Mouse (Mus musculus) kidney, postnatal 25 days (tissue): ENCODE results near the gene Gm42417.
A peak's percentile ranks its signal among the peaks of the same experiment; 100 is the strongest.

ENCODE experiments used
- DNase-seq, 2 experiments: peaks; one replicate each; pipeline ENCODE4 v3.0.0; 2021; ENCODE audit warnings: mixed read lengths in 2 of 2

Gene Gm42417

GRCm38 (mm10) chr1:36513718-36514117 is 25.5 kb downstream of the Gm42417 start:
- DNase-seq: peak in 1 of 2 experiments; percentile 59

GRCm38 (mm10) chr1:36513310-36513709 is 25.9 kb downstream of the Gm42417 start:
- DNase-seq: peak in 1 of 2 experiments; percentile 23

DNA sequence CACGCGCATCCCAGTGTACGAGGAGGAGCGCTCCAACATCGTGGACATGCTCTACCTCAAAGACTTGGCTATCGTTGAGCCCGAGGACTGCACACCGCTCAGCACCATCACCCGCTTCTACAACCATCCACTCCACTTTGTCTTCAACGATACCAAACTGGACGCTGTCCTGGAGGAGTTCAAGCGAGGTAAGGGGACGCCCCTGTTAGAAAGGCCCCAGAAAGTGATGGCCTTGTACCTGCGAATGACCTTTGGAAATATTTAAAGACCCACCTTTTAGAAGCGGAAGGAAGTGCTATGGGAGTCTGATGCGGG is 26.3 kb downstream of the Gm42417 start:
- DNase-seq: no peak

DNA sequence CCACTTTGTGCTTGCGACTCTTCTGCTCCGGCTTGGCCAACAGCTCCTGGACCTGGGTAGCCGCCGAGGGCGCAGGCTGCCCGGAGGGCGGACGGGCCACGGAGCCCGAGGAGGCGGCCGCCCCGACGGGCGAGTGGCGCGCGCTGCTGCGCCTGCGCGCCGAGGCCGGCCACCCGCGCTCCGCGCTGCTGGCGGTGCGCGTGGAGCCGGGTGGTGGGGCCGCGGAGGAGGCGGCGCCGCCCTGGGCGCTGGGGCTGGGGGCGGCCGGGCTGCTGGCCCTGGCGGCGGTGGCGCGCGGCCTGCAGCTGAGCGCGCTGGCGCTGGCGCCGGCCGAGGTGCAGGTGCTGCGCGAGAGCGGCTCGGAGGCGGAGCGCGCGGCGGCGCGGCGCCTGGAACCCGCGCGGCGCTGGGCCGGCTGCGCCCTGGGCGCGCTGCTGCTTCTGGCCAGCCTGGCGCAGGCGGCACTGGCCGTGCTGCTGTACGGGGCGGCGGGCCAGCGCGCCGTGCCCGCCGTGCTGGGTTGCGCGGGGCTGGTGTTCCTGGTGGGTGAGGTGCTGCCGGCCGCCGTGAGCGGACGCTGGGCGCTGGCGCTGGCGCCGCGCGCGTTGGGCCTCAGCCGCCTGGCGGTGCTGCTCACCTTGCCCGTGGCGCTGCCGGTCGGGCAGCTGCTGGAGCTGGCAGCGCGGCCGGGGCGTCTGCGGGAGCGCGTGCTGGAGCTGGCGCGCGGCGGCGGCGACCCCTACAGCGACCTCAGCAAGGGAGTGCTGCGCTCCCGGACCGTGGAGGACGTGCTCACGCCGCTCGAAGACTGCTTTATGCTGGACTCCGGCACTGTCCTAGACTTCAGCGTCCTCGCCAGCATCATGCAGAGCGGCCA is 26.9 kb downstream of the Gm42417 start:
- DNase-seq: peak in 1 of 2 experiments; percentile 68

GRCm38 (mm10) chr1:36511289-36512021 is 27.8 kb downstream of the Gm42417 start, which contains the start of gene Cnnm3:
Gene Cnnm3, plus strand, starts transcription at chr1:36511867.
- DNase-seq: peak; percentile 99 to 100

DNA sequence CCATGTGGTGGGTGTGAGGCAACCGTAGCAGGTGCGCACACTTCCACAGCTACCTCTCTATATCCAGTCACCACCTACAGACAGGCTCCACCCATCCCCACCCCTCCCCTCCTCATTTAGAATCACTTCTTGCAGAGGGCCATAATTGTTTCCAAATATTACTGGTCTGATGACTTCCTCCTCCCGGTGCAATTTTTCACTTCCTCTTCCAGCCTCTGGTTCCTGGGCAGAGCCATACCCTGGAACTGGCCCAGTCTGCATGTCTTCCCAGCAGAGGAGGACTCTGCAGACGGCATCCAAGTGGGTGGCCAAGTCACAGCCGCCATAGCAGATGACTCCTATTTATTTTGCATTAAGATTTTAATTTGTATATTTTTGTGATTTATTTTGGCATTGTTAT is 31.0 kb downstream of the Gm42417 start:
- DNase-seq: no peak

DNA sequence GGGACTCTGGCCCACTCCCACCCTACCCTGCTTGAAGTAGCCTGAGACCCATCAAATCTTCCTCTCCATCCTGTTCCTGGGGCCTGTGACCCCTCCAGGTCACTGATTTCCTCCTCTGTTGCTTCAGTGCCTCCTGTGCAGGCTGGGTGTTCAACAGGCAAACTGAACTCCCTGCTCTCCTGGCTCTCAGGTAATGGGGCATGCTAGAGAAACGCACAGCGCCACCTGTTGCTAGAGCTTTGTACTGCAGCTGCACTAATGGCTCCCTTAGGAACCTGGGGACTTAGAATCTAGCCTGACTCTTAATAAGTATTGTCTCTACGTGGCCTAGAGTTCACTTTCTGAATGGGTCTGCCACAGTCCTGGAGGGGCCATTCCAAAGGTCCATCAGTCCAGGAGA is 38.0 kb downstream of the Gm42417 start:
- DNase-seq: peak; percentile 80 to 90

DNA sequence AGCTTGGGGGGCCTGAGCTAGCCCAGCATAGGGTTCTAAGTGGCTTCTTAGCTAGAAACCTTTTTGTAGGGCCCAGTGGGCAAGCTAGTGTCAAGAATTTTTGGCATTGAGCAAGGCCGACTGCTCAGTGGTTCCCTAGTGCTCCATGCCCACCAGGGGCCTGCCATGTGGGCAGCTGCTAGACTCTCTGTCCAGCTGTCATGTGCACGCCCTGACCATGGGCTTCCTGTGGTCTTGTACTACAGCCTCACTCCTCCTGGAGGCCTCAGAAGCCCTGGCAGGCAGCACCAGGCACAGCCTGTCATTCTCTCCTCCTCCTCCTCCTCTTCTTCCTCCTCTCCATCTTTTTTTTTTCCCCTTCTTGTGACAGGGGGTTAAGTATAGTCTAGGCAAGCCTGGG is 41.9 kb downstream of the Gm42417 start:
- DNase-seq: no peak

GRCm38 (mm10) chr1:36496719-36497118 is 42.5 kb downstream of the Gm42417 start:
- DNase-seq: peak in 1 of 2 experiments; percentile 41

GRCm38 (mm10) chr1:36493299-36493698 is 45.9 kb downstream of the Gm42417 start:
- no peak for DNase-seq

DNA sequence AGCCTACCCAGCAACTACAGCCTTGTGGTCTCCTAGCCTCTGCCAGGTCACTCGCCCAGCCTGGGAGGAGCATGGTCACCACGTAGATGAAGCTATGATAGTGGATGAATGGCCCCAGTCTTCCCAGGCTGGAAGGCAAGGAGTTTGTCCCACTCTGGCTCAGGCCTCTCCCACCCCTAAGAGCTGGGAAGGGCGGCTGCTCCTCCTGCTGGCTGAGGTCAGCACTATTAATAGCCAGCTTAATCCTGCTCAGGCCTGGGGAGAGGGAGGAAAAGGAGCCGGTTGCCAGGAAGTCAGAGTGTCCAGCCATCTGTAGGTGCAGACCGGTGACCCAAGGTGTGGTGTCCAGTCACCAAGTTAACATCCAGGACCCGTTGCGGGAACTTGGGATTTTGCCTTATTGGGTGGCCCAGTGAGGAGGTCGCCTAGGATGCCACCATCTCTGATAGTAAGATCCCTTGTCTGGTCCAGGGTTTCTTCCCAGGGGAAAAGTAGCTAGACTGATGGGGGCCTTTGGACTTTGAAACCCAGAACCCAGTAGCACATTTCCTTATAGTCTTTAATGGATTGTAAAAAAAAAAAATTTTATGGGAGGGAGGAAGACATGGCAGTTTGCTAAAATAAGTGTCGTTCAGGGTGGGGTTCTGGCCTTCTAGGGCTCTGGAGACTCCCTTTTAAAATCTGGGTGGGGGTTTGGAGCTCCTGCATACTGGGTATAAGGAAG is 46.7 kb downstream of the Gm42417 start:
- peak; percentile 72 to 86 for DNase-seq

GRCm38 (mm10) chr1:36489661-36490060 is 49.6 kb downstream of the Gm42417 start:
- no peak for DNase-seq

- no peak for DNase-seq
Observed at GRCm38 (mm10) chr1:36487111-36487510, 52.1 kb downstream of the Gm42417 start.

GRCm38 (mm10) chr1:36485080-36485479 is 54.1 kb downstream of the Gm42417 start:
- no peak for DNase-seq

DNA sequence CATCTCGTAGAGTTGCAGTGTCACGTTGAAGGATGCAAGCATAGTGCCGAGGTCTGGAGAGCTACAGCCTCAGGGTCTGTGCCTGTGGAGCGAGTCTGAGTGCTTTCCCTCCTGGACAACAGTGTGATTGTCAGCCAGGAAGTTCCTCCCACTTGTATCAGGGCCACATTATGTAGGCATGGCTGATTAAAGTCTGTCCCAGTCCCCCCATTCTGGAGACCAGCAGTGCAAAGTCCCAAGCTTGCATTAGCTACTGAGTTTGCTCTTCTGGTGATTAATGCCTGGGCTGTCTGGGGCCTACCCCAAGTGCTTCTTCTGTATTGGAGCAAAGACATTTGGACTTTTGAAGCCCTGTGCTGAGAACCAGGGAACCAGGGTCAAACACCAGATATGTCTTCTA is 55.4 kb downstream of the Gm42417 start:
- DNase-seq: no peak
